Mouse (Mus musculus): ENCODE results near the gene Cbx8. TPM values are rescaled to one million over a fixed set of nuclear protein-coding genes. Genes with fewer than 3 reads are reported as not detected.

Gene Cbx8
- polyA plus RNA-seq, 1 experiment: 5.4 TPM

- no peak for DNase-seq (ENCODE audit: low spot score)
These were observed 45.3 kb downstream of the Cbx8 start for GRCm38 (mm10) chr11:118995448-118995847.

- DNase-seq (ENCODE audit: low spot score): no peak
These were observed 48.0 kb downstream of the Cbx8 start for GRCm38 (mm10) chr11:118992781-118993180.

GRCm38 (mm10) chr11:118987999-118988398 is 52.8 kb downstream of the Cbx8 start, which contains the start of gene Enpp7:
Gene Enpp7, plus strand, starts transcription at chr11:118988188.
- no peak for DNase-seq (ENCODE audit: low spot score)

Other genes starting within 250 kb of the Cbx8 start
- gene Rbfox3, start 129.4 kb downstream of the Cbx8 start, polyA plus RNA-seq (2012; rRNA removed): 23.3 and 61.3 TPM in 2 replicates
- gene Enpp7, start 52.8 kb downstream of the Cbx8 start, polyA plus RNA-seq (2012; rRNA removed): 0.08 TPM in 1 of 2 replicates, not detected in the other
- gene Cbx2, start 18.0 kb downstream of the Cbx8 start, polyA plus RNA-seq (2012; rRNA removed): 3.0 TPM in 2 replicates
- gene Cbx4, start 45.3 kb upstream of the Cbx8 start, polyA plus RNA-seq (2012; rRNA removed): 32.2 and 36.0 TPM in 2 replicates
- gene Tbc1d16, start 187.5 kb upstream of the Cbx8 start, polyA plus RNA-seq (2012; rRNA removed): 15.8 and 20.8 TPM in 2 replicates
- gene Ccdc40, start 187.6 kb upstream of the Cbx8 start, polyA plus RNA-seq (2012; rRNA removed): 0.66 and 0.77 TPM in 2 replicates
- 95.0 and 113 TPM in 2 replicates for gene Gaa, start 226.9 kb upstream of the Cbx8 start, polyA plus RNA-seq (2012; rRNA removed)